Mouse (Mus musculus): Measurements from ENCODE around the gene Ticam1.

- TF ChIP-seq CTCF (IDR thresholded peaks at IDR 0.05; ENCODE audit: borderline replicate concordance, extremely low read depth, insufficient read depth, insufficient read length) (no peak), POLR2A (IDR thresholded peaks at IDR 0.05; ENCODE audit: borderline replicate concordance, extremely low read depth, insufficient read depth, insufficient read length, poor library complexity, severe bottlenecking) (no peak)
These were observed 17.1 kb downstream of the Ticam1 start for GRCm38 (mm10) chr17:56259301-56260037.

Measured in brain, embryonic 14.5 days (tissue).